11 mouse cellular contexts compared by ENCODE assay signal in genomic region chr9:69071203-69071867, GRCm38 (mm10).
DNase-seq lines count a peak whose midpoint lies in the region; ATAC-seq and TF ChIP-seq lines count a peak whose summit lies in the region.
"Had no signal": no experiment of that assay in that cellular context is flagged by ENCODE, and none has a peak within 500 bp of the region (broad histone marks: within the 10 kb centered on the region; RNA-seq: fewer than 3 reads in every experiment).

No protein-coding gene starts in this region.

- intact Hi-C loops in heart, postnatal 10 days (cut with DNase I) = no loop called here
- intact Hi-C loops in left cerebral cortex, postnatal 10 days (cut with DNase I) = no loop called here

- peak overlapping the region; percentile 7; the same call in 1 of the 2 replicates for H3K4me2 ChIP-seq in kidney, postnatal 0 days (ENCODE audit: low read length)
- H3K4me2 ChIP-seq in hindbrain, postnatal 0 days (ENCODE audit: low read depth, low read length) = no peak overlapping the region

- no peak overlapping the region for H3K9ac ChIP-seq in kidney, postnatal 0 days (ENCODE audit: low read depth, low read length)
- no peak overlapping the region for H3K9ac ChIP-seq in hindbrain, postnatal 0 days (replicated peaks; ENCODE audit: low read length)

- 58% methylated on average over 15 of the region's 15 CpGs for WGBS in kidney, postnatal 0 days
- WGBS in hindbrain, postnatal 0 days = 55% methylated on average over 15 of the region's 15 CpGs

- H3K27ac ChIP-seq in kidney, postnatal 0 days = no peak overlapping the region
- H3K27ac ChIP-seq in hindbrain, postnatal 0 days = no peak overlapping the region

- no peaks in the 10 kb centered on the region for H3K36me3 ChIP-seq in kidney, postnatal 0 days (ENCODE audit: insufficient read depth, low read length)
- H3K36me3 ChIP-seq in hindbrain, postnatal 0 days (ENCODE audit: insufficient read depth, low read length) = no peaks in the 10 kb centered on the region
- H3K36me3 ChIP-seq: G1E had no signal

- H3K4me3 ChIP-seq in kidney, postnatal 0 days (replicated peaks; ENCODE audit: low read depth, low read length) = no peak overlapping the region
- H3K4me3 ChIP-seq in hindbrain, postnatal 0 days (ENCODE audit: low read length) = no peak overlapping the region

- ATAC-seq in kidney, postnatal 0 days (replicated peaks; ENCODE audit: low FRiP score, low read depth) = no peak
- no peak for ATAC-seq in hindbrain, postnatal 0 days
- ATAC-seq: inflammation-experienced regulatory T-cells, adult 6 months had no signal

- no peaks in the 10 kb centered on the region for H3K9me3 ChIP-seq in kidney, postnatal 0 days (replicated peaks; ENCODE audit: low read length)
- no peaks in the 10 kb centered on the region for H3K9me3 ChIP-seq in hindbrain, postnatal 0 days (ENCODE audit: low read length)

- no peaks in the 10 kb centered on the region for H3K27me3 ChIP-seq in kidney, postnatal 0 days (ENCODE audit: insufficient read depth, low read length)
- H3K27me3 ChIP-seq in hindbrain, postnatal 0 days (ENCODE audit: insufficient read depth, low read length) = no peaks in the 10 kb centered on the region

- DNase-seq in kidney, postnatal 0 days (ENCODE audit: low spot score) = peak; percentile 70
- no peak for DNase-seq in kidney, adult 18-20 months
- peak; percentile 74 for DNase-seq in cerebellum, adult 9-11 months
- peak; percentile 53 to 56 for DNase-seq in heart, postnatal 10 days
- peak; percentile 65 for DNase-seq in skeletal muscle tissue, adult 2 months (ENCODE audit: low read depth, low spot score)
- DNase-seq in left cerebral cortex, postnatal 10 days (ENCODE audit: extremely low spot score in 1 of 2, low spot score in 2 of 2) = no peak
- DNase-seq in hindbrain, postnatal 0 days (ENCODE audit: low spot score) = no peak
- DNase-seq: adrenal gland, postnatal 14 days; gastrocnemius, postnatal 10 days had no signal

- no peak for TF ChIP-seq CTCF in kidney, postnatal 0 days (IDR thresholded peaks at IDR 0.05; ENCODE audit: low read depth)
- no peak for TF ChIP-seq CTCF in hindbrain, postnatal 0 days (IDR thresholded peaks at IDR 0.05; ENCODE audit: low read depth)

- no peaks in the 10 kb centered on the region for H3K4me1 ChIP-seq in kidney, postnatal 0 days (replicated peaks; ENCODE audit: insufficient read depth, low read length)
- no peaks in the 10 kb centered on the region for H3K4me1 ChIP-seq in hindbrain, postnatal 0 days (ENCODE audit: insufficient read depth, low read length)

Comparison
In these comparisons a context has a peak if more than half of its experiments do, and no peak if none do; other contexts are left out.
1. DNase-seq: peak in kidney, postnatal 0 days (single experiment), cerebellum, adult 9-11 months (single experiment), heart, postnatal 10 days (2 of 2) and skeletal muscle tissue, adult 2 months (single experiment); none in kidney, adult 18-20 months (single experiment), left cerebral cortex, postnatal 10 days (0 of 2) and hindbrain, postnatal 0 days (single experiment).